Mouse (Mus musculus) E14TG2a.4 (cell line): ENCODE data around the gene P2rx1.

Experiments
- H3K27me3 ChIP-seq: 2 replicates; pipeline ENCODE4 v1.6.1; 2014; ENCODE audit warnings: low read length, control low read depth; ENCODE audit not compliant: insufficient read depth
- H3K36me3 ChIP-seq: 2 replicates; pipeline ENCODE4 v1.6.1; 2014; ENCODE audit warnings: low read length, control low read depth; ENCODE audit not compliant: insufficient read depth
- H3K4me1 ChIP-seq: replicated peaks from 2 replicates; pipeline ENCODE4 v1.6.1; 2014; ENCODE audit warnings: low read depth, low read length, control low read depth
- H3K4me3 ChIP-seq: replicated peaks from 2 replicates; pipeline ENCODE4 v1.5.1; 2014; ENCODE audit warnings: mild to moderate bottlenecking, low read length
- H3K9me3 ChIP-seq: 2 replicates; pipeline ENCODE4 v1.6.1; 2014; ENCODE audit warnings: low read length, control low read depth
- CTCF ChIP-seq: conservative IDR thresholded peaks from 2 replicates; pipeline ENCODE4 v1.5.1; 2014; ENCODE audit warnings: low read length
- NANOG ChIP-seq: IDR thresholded peaks from 2 replicates; pipeline ENCODE4 v1.6.1; 2014; ENCODE audit warnings: borderline replicate concordance, low read length, mixed read lengths
- POU5F1 ChIP-seq: IDR thresholded peaks from 2 replicates; pipeline ENCODE4 v1.6.1; 2014; ENCODE audit warnings: low read length, borderline replicate concordance

Gene P2rx1

DNA sequence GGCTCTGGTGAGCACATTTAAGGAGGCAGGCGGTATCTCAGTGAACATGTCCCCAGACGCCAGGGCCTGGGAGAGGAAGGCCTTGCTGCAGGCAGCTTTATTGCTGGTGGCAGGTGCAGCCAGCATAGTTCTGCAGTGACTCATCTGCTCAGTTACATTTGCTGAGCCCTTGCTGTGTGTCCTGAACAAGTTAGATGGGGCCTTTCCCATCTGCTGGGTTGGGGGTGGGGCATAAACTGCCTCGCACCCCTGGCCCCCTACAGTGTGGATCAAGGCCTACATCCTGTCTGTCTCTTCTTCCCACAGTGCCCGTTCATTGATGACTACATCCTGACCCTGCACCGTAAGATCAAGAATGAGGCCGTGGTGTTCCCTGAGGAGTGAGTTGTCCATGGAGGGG is 38.0 kb downstream of the P2rx1 start:
- H3K9me3 ChIP-seq, result no peaks in the 10 kb centered on the region
- peaks cover 29% of the 10 kb centered on the region for H3K4me1 ChIP-seq
- H3K4me3 ChIP-seq, result no peak overlapping the region
- H3K36me3 ChIP-seq, result peaks cover 17% of the 10 kb centered on the region; the same call in 1 of the 2 replicates
- TF ChIP-seq NANOG, result no peak
- TF ChIP-seq CTCF, result no peak
- no peak for TF ChIP-seq POU5F1
- peaks cover 1% of the 10 kb centered on the region; the same call in 1 of the 2 replicates for H3K27me3 ChIP-seq

DNA sequence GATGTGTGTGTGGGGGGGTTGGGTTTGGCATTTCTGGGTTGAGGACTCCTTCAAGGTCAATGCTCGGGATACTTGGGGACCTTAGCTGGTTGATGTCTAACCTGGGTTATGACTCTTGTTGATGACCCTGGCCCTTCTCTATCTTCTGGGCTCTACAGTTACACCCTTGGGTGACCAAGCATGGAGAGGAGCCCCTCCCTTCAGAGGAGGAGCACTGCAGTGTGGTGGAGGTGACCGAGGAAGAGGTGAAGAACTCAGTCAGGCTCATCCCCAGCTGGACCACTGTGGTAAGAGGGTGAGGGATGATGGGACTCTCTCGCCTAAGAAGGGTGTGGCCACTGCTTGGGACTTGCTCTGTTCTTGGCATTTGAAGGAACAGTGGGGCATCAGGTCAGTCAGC is 38.8 kb downstream of the P2rx1 start:
- no peak for TF ChIP-seq NANOG
- no peak for TF ChIP-seq POU5F1
- no peak for TF ChIP-seq CTCF
- Histone ChIP-seq H3K9me3 (no peaks in the 10 kb centered on the region), H3K36me3 (peaks cover 17% of the 10 kb centered on the region; the same call in 1 of the 2 replicates), H3K4me3 (no peak overlapping the region), H3K27me3 (no peaks in the 10 kb centered on the region), H3K4me1 (peaks cover 29% of the 10 kb centered on the region)

DNA sequence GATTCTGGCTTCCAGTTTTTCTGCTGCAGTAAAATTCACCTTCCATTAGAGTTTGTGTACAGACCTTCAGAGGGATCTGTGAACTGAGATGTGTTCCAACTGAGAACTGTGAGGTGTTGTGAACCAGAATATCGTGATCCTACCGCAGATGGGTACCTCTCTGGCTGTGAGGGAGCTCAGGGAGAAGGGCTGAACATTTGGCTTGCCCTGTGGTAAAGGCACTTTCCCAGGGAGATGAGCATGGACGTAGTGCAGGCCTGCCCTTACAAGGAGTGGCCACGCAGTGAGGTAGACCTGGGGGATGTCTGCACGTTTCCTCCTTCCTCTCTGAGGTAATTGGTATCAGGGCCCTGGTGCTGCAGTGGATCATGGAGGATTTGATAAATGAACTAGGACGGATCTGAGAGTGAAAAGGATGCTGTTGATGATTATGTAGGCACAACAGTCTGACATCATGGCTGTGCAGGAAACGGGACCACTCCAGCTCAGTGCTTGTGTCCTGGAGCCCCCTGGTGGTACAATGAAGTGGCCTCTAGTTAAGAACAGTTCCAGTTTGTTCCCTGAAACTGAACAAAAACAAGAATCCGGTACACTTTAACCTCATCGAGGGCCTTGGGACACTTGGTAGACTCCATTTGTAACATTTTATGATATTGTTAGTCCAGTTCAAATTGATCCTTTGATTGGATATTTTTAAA is 40.3 kb downstream of the P2rx1 start:
- Histone ChIP-seq H3K36me3 (peaks cover 17% of the 10 kb centered on the region; the same call in 1 of the 2 replicates), H3K27me3 (no peaks in the 10 kb centered on the region), H3K4me1 (peaks cover 40% of the 10 kb centered on the region), H3K9me3 (no peaks in the 10 kb centered on the region), H3K4me3 (no peak overlapping the region)
- TF ChIP-seq POU5F1, result no peak
- peak; percentile 39 for TF ChIP-seq CTCF

DNA sequence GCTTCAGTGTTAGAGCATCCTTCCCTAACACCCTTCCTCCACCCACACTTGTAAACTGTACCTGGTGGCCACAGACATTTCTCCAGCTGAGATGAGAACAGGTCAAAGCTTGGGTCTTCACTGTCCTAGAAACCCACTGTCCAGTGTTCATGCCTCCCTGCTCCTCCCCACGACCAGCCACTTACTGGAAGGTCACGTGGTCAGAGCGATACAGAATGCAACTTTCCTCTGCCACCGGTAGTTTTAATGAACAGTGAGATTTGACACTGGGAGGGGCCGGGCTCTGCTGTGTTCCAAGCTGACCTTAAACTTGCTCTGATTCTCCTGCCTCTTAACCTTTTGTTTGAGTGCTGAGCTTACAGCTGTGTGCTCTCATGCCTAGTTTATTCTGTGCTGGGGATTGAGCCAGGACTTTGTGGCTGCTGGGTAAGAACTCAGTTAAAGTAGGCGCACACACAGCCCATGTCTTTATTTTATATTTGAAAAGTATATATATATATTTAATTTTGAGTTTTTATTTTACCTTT is 45.4 kb downstream of the P2rx1 start:
- Histone ChIP-seq H3K9me3 (no peaks in the 10 kb centered on the region), H3K36me3 (no peaks in the 10 kb centered on the region), H3K27me3 (no peaks in the 10 kb centered on the region), H3K4me1 (peaks cover 47% of the 10 kb centered on the region), H3K4me3 (no peak overlapping the region)
- TF ChIP-seq NANOG, result no peak
- TF ChIP-seq POU5F1, result no peak
- no peak for TF ChIP-seq CTCF

DNA sequence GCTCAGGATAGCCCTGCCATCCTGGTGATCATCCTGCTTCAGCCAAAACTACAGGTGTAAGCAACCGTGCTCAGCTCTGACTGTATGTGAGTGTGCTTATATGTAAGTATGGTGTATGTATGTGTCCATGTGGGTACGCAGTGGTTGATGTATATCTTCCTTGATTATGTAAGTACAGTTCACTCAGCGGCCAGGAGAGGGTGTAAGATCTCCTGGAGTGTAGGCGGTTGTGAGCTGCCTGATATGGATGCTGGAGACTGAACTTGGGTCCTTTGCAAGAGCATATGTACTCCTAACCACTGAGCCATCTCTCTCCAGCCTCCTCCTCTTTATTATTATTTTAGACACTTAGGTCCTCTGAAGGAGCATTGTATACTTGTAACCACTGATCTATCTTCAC is 45.9 kb downstream of the P2rx1 start:
- Histone ChIP-seq H3K36me3 (peaks cover 2% of the 10 kb centered on the region; the same call in 1 of the 2 replicates), H3K4me1 (peaks cover 51% of the 10 kb centered on the region), H3K9me3 (no peaks in the 10 kb centered on the region), H3K27me3 (no peaks in the 10 kb centered on the region), H3K4me3 (no peak overlapping the region)
- TF ChIP-seq NANOG (no peak), CTCF (peak; percentile 32; the same call in 1 of the 2 replicates), POU5F1 (no peak)

DNA sequence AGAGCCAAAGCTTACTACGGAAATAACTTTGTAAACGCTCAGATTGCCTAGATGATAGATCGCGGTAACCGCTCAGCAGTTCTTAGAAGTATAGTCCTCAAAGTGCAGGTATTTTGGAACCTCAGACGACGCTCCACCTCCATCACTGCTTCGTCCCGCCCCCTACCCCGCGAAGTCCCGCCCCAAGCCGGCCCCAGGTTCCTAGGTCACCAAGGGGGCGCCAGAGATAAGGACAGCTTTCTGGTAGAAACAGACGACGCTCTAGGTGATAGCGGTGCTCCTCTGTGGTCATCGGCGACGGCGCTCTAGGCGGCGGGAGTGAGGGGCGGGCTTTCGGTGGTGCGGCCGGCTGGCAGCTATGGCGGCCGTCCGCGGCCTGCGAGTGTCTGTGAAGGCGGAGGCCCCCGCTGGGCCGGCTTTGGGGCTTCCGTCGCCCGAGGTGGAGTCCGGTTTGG is 48.7 kb downstream of the P2rx1 start, which contains the start of gene Ncbp3:
Ncbp3 (plus strand) TSS at position 242 of the 455 bp plus-strand sequence.
- TF ChIP-seq CTCF, result 0 out of 2 replicates have a peak, but pooled peaks have one; percentile 11
- no peak for TF ChIP-seq POU5F1
- Histone ChIP-seq H3K4me1 (peaks cover 45% of the 10 kb centered on the region), H3K9me3 (no peaks in the 10 kb centered on the region), H3K27me3 (no peaks in the 10 kb centered on the region), H3K4me3 (peak within 1 kb of the TSS; percentile 97), H3K36me3 (peaks cover 28% of the 10 kb centered on the region)

DNA sequence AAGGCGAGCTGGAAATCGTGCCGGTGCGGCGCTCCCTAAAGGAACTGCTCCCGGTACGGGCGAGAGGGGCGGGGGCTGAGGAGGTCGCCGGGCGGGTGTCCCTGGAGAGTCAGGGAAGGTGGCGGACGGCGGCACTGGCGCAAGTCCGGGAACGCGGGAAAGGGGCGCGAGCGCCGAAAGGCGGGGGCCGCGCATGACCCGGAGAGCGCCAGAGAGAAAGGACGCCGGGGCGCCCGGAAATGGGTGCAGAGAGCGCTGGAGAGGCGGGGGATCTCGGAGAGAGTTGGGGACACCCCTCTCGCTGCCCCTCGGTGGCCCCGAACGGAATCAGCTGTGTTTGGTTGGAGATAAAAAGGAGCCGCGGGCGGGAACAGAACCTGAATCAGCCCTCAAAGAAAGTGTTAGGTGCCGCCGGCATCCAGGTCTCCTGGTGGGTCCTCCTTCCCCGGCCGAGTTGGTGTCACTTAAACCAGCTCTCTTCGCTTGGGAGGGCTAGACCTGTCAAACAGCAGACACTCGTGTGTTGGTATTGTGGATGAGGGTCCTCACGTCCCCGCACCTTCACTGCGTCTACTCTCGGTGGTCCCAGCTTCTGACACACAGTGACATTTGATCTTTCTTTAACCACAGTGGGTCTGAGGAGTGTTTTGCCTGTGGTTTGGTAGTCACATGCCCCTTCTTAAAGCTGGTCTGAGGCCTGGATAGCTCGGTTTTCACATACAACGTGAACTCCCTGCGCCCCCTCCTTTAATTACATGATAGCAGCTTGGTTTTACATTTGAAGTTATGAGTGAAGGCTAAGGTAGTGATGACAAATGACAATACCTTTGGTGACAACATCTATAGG is 49.4 kb downstream of the P2rx1 start:
- Histone ChIP-seq H3K4me1 (peaks cover 46% of the 10 kb centered on the region), H3K36me3 (peaks cover 33% of the 10 kb centered on the region), H3K9me3 (no peaks in the 10 kb centered on the region), H3K4me3 (peak overlapping the region; percentile 97), H3K27me3 (no peaks in the 10 kb centered on the region)
- TF ChIP-seq CTCF (no peak), POU5F1 (no peak), NANOG (no peak)

DNA sequence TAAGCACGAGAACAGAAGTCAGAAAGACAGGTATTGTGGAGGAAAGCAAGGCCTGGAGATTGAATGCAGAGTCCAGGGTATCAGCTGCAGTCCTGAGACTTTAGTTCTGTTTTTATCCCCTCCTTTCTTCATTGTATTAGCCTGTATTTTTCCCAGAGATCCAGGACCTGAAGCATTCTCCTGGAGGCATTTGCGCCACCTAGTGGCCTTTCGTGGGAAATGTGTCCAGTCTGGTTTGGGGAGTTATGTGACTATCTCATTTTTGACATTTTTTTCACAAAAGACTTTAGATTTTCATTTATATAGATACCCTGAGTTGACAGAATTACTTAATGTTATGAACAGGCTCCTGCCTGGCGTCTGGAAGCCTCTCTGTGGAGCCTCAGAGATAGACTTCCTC is 50.4 kb downstream of the P2rx1 start:
- peaks cover 44% of the 10 kb centered on the region for H3K36me3 ChIP-seq
- H3K4me1 ChIP-seq, result peaks cover 36% of the 10 kb centered on the region
- TF ChIP-seq CTCF (peak; percentile 97), POU5F1 (no peak)
- H3K27me3 ChIP-seq, result no peaks in the 10 kb centered on the region
- H3K4me3 ChIP-seq, result peak overlapping the region; percentile 97; the same call in 1 of the 2 replicates
- no peaks in the 10 kb centered on the region for H3K9me3 ChIP-seq
